Mouse (Mus musculus) brain, embryonic 14.5 days (tissue): Measurements from ENCODE around the gene Neurod6. TPM values are rescaled to one million over a fixed set of nuclear protein-coding genes. Genes with fewer than 3 reads are reported as not detected.

ENCODE experiments used
- DNase-seq: peaks from one replicate; pipeline ENCODE4 v3.0.0-alpha.2; 2011; ENCODE audit warnings: low read depth
- CTCF ChIP-seq: fragments of 200-500 bp; IDR thresholded peaks from 2 replicates; pipeline ENCODE4 v1.5.1; 2012; ENCODE audit warnings: inconsistent platforms, mild to moderate bottlenecking, moderate library complexity, borderline replicate concordance; ENCODE audit not compliant: insufficient read depth, insufficient read length; ENCODE audit errors: extremely low read depth
- POLR2A ChIP-seq: fragments of 200-500 bp; IDR thresholded peaks from 2 replicates; pipeline ENCODE4 v1.6.1; 2012; ENCODE audit warnings: mild to moderate bottlenecking, inconsistent platforms, borderline replicate concordance; ENCODE audit not compliant: poor library complexity, insufficient read depth, insufficient read length, severe bottlenecking; ENCODE audit errors: extremely low read depth
- polyA plus RNA-seq: library from polyadenylated mRNA; depleted of rRNA; stranded (reverse); fragments of >200 nt; gene quantifications from 2 replicates; pipeline ENCODE4 v1.2.3, GENCODE M21; 2012

The Neurod6 gene
- polyA plus RNA-seq, 1 experiment: 64.8 TPM

GRCm38 (mm10) chr6:55676663-55677311, 4.3 kb downstream of the Neurod6 start:
- no peak for TF ChIP-seq POLR2A
- TF ChIP-seq CTCF: peak; percentile 61; the same call in 1 of the 2 replicates
- DNase-seq: peak; percentile 79

GRCm38 (mm10) chr6:55676141-55676662, 4.9 kb downstream of the Neurod6 start:
- peak; percentile 29 for DNase-seq
- TF ChIP-seq CTCF (no peak), POLR2A (no peak)

- TF ChIP-seq CTCF (no peak), POLR2A (no peak)
- DNase-seq: no peak
Observed at GRCm38 (mm10) chr6:55667801-55668200, 13.3 kb downstream of the Neurod6 start.

GRCm38 (mm10) chr6:55661126-55661915, 19.7 kb downstream of the Neurod6 start:
- TF ChIP-seq CTCF: no peak
- no peak for TF ChIP-seq POLR2A
- DNase-seq: no peak

- TF ChIP-seq POLR2A (no peak), CTCF (no peak)
- DNase-seq: peak; percentile 31
Observed at GRCm38 (mm10) chr6:55649996-55650395, 31.1 kb downstream of the Neurod6 start.

GRCm38 (mm10) chr6:55649581-55649980, 31.5 kb downstream of the Neurod6 start:
- no peak for TF ChIP-seq POLR2A
- TF ChIP-seq CTCF: no peak
- DNase-seq: peak; percentile 35

GRCm38 (mm10) chr6:55648886-55649285, 32.2 kb downstream of the Neurod6 start:
- DNase-seq: peak; percentile 66
- TF ChIP-seq POLR2A (no peak), CTCF (no peak)

GRCm38 (mm10) chr6:55647771-55648280, 33.2 kb downstream of the Neurod6 start:
- no peak for TF ChIP-seq CTCF
- TF ChIP-seq POLR2A: no peak
- DNase-seq: peak; percentile 87

- DNase-seq: peak; percentile 88
- TF ChIP-seq CTCF (no peak), POLR2A (no peak)
Observed at GRCm38 (mm10) chr6:55646824-55647560, 34.1 kb downstream of the Neurod6 start.

GRCm38 (mm10) chr6:55646111-55646823, 34.8 kb downstream of the Neurod6 start:
- TF ChIP-seq POLR2A: no peak
- no peak for TF ChIP-seq CTCF
- peak; percentile 82 for DNase-seq
